Mouse (Mus musculus) CD8-positive naive resting alpha-beta T cell, adult 2 months (primary cell): Measurements from ENCODE around the gene Slfn2.
"Not testable (repeated sequence)": the region's sequence is repeated elsewhere in the genome, so short reads cannot be mapped to it uniquely, and the experiment has no call there.

Experiments used
- DNase-seq, 2 experiments: peaks; one replicate each; pipeline ENCODE4 v3.0.0; 2022; ENCODE audit warnings: low read depth in 2 of 2, low spot score in 2 of 2

Slfn2 gene

DNA sequence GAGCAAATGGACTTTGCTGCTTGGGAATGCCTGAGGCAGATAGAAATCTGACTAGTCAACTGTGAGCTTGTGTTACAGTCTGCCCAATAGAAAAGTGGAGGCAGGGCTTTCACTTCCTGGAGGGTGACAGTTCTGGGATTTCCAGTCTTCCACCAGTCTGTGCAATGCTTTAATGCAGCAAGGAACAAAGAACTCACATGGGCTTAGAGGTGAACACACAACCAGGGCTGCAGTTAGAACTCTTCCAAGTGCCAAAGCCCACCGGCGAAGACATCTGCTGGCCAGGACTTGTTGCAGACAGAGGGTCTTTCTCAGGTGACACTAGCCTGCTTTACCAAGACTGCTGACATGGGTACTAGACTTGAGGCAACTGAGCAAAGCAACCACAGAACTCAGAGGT is at the start of gene Slfn2:
Slfn2 (plus strand) TSS at position 167 of the 400 bp plus-strand sequence.
- DNase-seq, result peak in 1 of 2 experiments; percentile 48

DNA sequence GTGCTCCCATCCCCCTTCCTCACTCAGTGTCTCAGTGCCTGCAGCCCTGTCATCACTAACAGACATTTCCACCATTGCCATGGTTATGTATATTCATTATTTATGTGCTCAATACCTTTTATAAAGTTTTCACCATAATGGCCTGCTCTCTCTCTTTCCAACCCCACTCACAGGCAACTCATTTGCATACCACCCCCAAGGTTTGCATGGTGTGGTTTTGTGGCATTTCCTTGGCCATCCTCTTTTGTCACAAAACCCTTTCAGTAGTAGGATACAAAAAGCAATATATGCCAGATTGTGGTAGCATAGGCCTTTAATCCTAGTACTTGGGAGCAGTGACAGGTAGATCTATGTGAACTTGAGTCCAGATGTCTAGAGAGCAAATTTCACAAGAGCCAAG is 48.8 kb upstream of the Slfn2 start:
- DNase-seq, result no peak

DNA sequence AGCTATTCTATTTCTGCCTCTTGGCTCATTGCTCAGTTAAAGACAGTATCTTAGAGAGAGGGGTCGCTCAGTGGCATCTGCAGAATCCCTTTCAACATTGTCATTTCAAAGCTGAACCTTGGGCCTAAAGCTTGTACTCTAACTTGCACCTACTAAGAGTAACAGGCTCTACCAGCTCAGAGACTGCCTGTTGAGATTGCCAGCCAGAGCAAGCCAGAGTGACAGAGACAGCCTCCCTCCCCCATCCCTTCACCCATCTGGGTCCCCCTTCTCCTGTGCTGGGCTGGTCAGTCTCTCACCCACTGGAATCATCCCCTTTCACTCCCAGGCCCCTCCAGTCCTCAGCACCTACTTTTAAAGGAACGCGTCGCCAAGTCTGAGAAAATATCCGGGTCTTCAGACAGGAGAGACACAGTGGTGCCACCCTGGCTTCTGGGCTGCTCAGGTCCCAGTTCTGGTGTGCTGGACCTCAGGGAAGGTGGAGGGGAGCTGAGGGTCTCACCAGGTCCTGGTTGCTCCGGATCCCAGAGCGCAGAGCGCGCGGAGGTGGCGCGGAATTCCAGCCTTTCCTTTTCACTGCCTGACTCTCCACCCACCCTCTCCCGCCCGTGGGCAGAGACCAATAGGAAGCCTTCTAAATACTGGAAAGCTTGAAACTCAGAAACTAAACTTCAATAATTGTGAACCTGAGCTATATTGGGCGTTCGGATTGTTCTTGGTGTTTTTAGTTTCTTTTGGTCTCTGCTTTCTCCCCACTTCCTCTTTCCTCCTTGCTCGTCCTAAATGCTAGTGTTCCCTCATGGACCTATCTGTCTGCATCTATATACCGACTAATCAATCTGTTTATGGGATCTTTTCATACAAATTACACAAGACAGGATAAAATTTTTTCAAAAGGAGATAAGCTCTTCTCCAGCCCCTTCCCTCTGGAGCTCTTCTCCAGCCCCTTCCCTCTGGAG is 45.1 kb upstream of the Slfn2 start:
- not testable (repeated sequence) for DNase-seq

- peak; percentile 22 to 49 for DNase-seq
These were observed 44.3 kb upstream of the Slfn2 start, which contains the start of gene Slfn8 for GRCm38 (mm10) chr11:83020621-83021020. Gene Slfn8, minus strand, starts transcription at chr11:83020810.

GRCm38 (mm10) chr11:83038686-83039085 is 26.2 kb upstream of the Slfn2 start:
- not testable (repeated sequence) for DNase-seq

GRCm38 (mm10) chr11:83039156-83039555 is 25.8 kb upstream of the Slfn2 start:
- no peak for DNase-seq

DNA sequence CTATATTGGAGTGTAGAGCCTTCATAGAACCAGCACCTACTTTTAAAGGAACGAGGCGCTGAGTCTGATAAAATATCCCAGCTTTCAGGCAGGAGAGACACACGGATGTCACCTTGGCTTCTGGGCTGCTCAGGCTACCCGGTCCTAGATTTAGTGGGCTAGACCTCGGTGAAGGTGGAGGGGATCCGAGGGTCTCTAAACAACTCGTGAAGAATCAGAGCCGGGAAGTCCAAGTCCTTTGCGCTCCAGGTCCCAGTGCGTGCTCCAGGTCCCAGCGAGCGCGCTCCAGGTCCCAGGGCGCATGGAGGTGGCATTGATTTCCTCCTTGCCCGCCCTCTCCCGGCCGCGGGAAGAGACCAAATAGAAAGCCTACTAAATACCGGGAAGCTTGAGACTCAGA is 25.1 kb upstream of the Slfn2 start:
- no peak for DNase-seq

- DNase-seq, result peak; percentile 72 to 74
These were observed 24.6 kb upstream of the Slfn2 start for GRCm38 (mm10) chr11:83040325-83040724.

GRCm38 (mm10) chr11:83041000-83041399 is 23.9 kb upstream of the Slfn2 start:
- no peak for DNase-seq

DNA sequence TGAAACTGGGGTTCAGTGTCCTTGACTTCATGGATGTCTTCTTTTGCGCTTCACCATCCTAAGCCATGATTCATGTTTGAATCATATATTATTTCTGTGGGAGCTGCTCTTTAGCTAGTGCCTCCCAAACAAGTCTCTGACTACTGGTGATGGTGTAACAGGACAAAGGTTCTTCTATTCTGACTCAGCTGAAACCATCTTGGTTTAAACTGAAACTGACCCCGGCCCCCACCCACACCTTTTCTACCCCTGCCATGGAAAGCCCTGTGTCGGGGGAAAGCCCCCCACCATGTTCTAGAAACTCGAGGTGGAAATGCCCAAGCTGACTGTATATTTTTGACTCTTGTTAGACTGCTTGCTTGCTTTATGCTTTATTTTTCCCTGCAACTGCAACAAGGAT is 21.0 kb upstream of the Slfn2 start:
- no peak for DNase-seq

GRCm38 (mm10) chr11:83045642-83046041 is 19.3 kb upstream of the Slfn2 start:
- no peak for DNase-seq

DNA sequence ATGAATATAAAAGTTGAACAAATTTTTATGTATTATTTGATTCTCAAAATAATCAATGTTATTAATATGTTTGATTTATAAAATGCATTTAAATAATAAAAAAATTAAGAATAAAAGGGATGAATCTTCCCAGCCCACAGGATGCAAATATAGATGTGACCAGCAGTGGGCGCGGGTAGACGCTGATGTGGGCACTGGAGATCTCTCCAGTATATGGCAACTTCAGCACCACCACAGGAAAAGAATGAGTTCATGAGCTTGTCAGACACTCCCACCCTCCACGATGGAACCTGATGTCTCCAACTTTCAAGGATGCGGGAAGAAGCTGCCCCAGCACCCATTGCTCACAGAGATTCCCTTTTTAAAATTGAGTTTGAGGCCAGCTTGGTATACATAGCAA is 7.0 kb upstream of the Slfn2 start:
- DNase-seq, result peak; percentile 68 to 74

GRCm38 (mm10) chr11:83060412-83061020 is 4.4 kb upstream of the Slfn2 start:
- DNase-seq, result no peak

- DNase-seq, result no peak
These were observed 3.1 kb upstream of the Slfn2 start for GRCm38 (mm10) chr11:83061806-83062205.

GRCm38 (mm10) chr11:83063126-83063525 is 1.8 kb upstream of the Slfn2 start:
- DNase-seq, result no peak

- DNase-seq, result no peak
These were observed 967 bp upstream of the Slfn2 start for GRCm38 (mm10) chr11:83063941-83064349.

DNA sequence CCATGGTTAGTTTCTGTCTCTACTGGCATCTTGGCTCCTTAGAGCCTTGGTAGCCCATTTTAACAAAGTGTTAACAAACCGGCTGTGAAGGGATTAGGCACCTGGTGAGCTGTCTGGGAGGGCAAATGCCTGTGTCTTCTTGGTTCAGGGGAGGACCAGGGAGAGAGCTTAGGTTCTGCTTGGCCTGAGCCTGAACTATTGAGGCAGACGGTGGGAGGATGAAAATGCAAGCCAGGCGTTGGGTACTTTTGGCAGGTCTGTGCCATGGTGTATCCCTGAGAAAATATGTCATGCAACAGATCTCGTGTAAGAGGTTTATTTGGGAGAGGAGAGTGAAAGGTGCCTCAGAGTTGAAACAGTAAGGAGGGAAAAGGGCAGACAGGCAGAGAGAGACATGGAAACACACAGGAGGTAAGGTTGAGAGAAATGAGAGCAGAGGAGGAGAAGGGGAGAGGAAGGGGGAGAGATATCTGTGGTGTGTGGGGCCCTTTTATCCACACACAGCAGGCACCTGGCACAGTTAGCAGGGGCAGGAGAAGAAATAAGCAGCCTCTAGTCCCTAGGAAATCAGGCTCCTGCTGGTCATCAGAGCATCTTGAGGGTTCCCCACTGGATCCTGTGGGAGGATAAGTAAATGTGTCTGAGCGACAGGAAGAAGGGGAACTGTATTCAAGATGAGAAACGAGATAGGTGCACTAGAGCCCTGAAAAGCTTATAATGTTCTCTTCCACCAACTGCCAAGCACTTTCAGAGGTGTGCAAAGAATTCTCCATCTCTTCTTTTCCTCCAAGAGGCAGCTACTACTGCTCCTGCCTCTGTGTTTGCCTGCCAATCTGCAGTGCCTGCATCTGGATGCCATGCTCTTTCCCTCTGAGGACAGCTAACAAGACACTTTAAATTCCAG is 781 bp downstream of the Slfn2 start:
- DNase-seq, result peak in 1 of 2 experiments; percentile 35

DNA sequence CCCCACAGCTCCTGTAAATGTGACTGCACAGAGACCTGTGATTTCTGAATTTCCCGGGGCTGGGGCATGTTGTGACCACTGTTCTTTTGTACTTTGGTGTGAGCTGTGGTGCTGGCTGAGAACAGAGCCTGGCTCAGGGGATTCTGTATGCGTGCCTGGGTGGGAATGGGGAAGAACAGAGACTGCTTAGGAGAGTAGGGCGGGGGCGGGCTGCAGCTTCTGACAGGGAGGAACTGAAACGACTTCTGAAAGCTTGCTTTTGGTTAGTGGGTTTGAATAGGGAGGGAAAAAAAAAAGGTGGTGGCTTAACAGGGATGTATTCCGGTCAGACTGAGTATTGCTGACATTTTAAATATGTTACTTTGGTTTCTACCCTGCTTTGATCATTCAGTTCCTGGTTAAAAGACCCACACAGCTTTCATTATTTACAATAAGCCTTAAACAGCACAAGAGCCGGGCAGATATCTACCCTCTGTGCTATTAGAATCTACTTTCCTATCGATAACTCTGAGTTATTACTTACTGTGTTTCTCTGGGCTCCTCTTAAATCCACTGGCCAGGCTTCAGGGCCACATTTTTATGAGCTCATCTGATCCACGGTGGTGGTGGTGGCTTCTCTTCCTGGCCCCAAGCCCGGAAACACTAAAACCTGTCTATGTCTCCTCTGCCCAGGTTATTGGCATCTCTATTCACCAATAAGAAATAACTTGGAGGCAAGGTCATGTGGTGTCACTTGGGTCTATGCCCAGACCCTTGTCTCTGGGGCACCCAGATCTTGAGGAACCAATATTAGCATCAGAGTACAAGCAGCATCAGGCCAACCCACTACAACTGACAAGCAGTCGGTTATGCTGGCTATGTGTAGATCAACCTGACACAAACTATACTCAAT is 2.0 kb downstream of the Slfn2 start:
- peak; percentile 36 to 49 for DNase-seq

- DNase-seq, result peak in 1 of 2 experiments; percentile 57
These were observed 3.2 kb downstream of the Slfn2 start for GRCm38 (mm10) chr11:83067982-83068694.
